Mouse (Mus musculus) liver, embryonic 11.5 days (tissue): ENCODE results near the gene Tmem123. TPM values are rescaled to one million over a fixed set of nuclear protein-coding genes. Genes with fewer than 3 reads are reported as not detected.
A peak's percentile ranks its signal among the peaks of the same experiment; 100 is the strongest.

Experiments
- ATAC-seq: fragments of 200-750 bp; cut with Nextera tagmentation; replicated peaks from 2 replicates; pipeline ENCODE4 v1.8.0; 2017; ENCODE audit warnings: moderate number of reproducible peaks, mild to moderate bottlenecking, moderate TSS enrichment, moderate library complexity; ENCODE audit not compliant: low FRiP score
- DNase-seq: peaks from one replicate; pipeline ENCODE4 v3.0.0-alpha.2; 2017; ENCODE audit warnings: low spot score
- H3K27ac ChIP-seq: fragments of 300-500 bp; sonication (generic); 2 replicates; pipeline ENCODE4 v1.5.1; 2014; ENCODE audit warnings: mild to moderate bottlenecking, low read depth, low read length, control low read depth
- H3K27me3 ChIP-seq: fragments of 300-500 bp; sonication (generic); replicated peaks from 2 replicates; pipeline ENCODE4 v1.6.1; 2014; ENCODE audit warnings: low read length, mixed read lengths; ENCODE audit not compliant: control insufficient read depth, insufficient read depth
- H3K36me3 ChIP-seq: fragments of 300-500 bp; sonication (generic); 2 replicates; pipeline ENCODE4 v1.6.1; 2014; ENCODE audit warnings: mild to moderate bottlenecking, low read length, moderate library complexity, mixed read lengths; ENCODE audit not compliant: control insufficient read depth, insufficient read depth
- H3K4me1 ChIP-seq: fragments of 300-500 bp; sonication (generic); replicated peaks from 2 replicates; pipeline ENCODE4 v1.6.1; 2014; ENCODE audit warnings: low read length, mixed read lengths; ENCODE audit not compliant: control insufficient read depth, insufficient read depth
- H3K4me2 ChIP-seq: fragments of 300-500 bp; sonication (generic); 2 replicates; pipeline ENCODE4 v1.6.1; 2014; ENCODE audit warnings: mild to moderate bottlenecking, control low read depth, moderate library complexity
- H3K4me3 ChIP-seq: fragments of 300-500 bp; sonication (generic); 2 replicates; pipeline ENCODE4 v1.5.1; 2014; ENCODE audit warnings: low read depth, low read length, control low read depth
- H3K9ac ChIP-seq: fragments of 300-500 bp; sonication (generic); 2 replicates; pipeline ENCODE4 v1.6.1; 2014; ENCODE audit warnings: low read depth, low read length, control low read depth
- H3K9me3 ChIP-seq: fragments of 300-500 bp; sonication (generic); 2 replicates; pipeline ENCODE4 v1.6.1; 2016; ENCODE audit warnings: low read length, inconsistent platforms, mixed read lengths; ENCODE audit not compliant: control insufficient read depth
- WGBS: fragments of 180-500 bp; shearing (Covaris S2); extraction: QIAGEN DNeasy Blood & Tissue Kit; methylation state at CpG from one replicate; pipeline ENCODE4 v1.1.7; 2014; 5-methylcytosine and 5-hydroxymethylcytosine counted together
- polyA plus RNA-seq: library from polyadenylated mRNA; unstranded; fragments of >200 nt; fragmentation: Nextera tagmentation; extraction: Ambion mirVana; gene quantifications from 2 replicates; pipeline ENCODE4 v1.2.1, GENCODE M21; 2014

Tmem123 gene
- polyA plus RNA-seq, 1 experiment from 2014 or later = 87.8 TPM

- ATAC-seq (no peak), DNase-seq (no peak)
- H3K4me3 ChIP-seq = no peak overlapping the region
- WGBS = 68% methylated on average over 2 of the region's 2 CpGs
- H3K9ac ChIP-seq = no peak overlapping the region
- no peaks in the 10 kb centered on the region for H3K4me1 ChIP-seq
- no peak overlapping the region for H3K27ac ChIP-seq
- 0 out of 2 replicates have a peak, but pooled peaks cover 2% of the 10 kb centered on the region for H3K9me3 ChIP-seq
- H3K4me2 ChIP-seq = no peak overlapping the region
- H3K27me3 ChIP-seq = no peaks in the 10 kb centered on the region
- H3K36me3 ChIP-seq = no peaks in the 10 kb centered on the region
Measured at GRCm38 (mm10) chr9:7755889-7756423, 7.9 kb upstream of the Tmem123 start.

- H3K9me3 ChIP-seq = 0 out of 2 replicates have a peak, but pooled peaks cover 2% of the 10 kb centered on the region
- H3K27ac ChIP-seq = no peak overlapping the region
- 62% methylated on average over 17 of the region's 17 CpGs for WGBS
- DNase-seq = no peak
- H3K9ac ChIP-seq = no peak overlapping the region
- peaks cover 20% of the 10 kb centered on the region for H3K4me1 ChIP-seq
- no peak overlapping the region for H3K4me2 ChIP-seq
- no peak overlapping the region for H3K4me3 ChIP-seq
- H3K27me3 ChIP-seq = no peaks in the 10 kb centered on the region
- ATAC-seq = no peak
- no peaks in the 10 kb centered on the region for H3K36me3 ChIP-seq
Measured at GRCm38 (mm10) chr9:7761906-7762455, 1.9 kb upstream of the Tmem123 start.

- no peak for DNase-seq
- no peak overlapping the region for H3K9ac ChIP-seq
Measured at GRCm38 (mm10) chr9:7762741-7763140, 1.1 kb upstream of the Tmem123 start.

GRCm38 (mm10) chr9:7764463-7764871, 626 bp downstream of the Tmem123 start:
- peak; percentile 79 for DNase-seq
- peak; percentile 32 for ATAC-seq
- Histone ChIP-seq H3K27me3 (no peaks in the 10 kb centered on the region), H3K9ac (peak overlapping the region; percentile 92), H3K4me1 (peaks cover 21% of the 10 kb centered on the region), H3K27ac (peak overlapping the region; percentile 86), H3K4me2 (peak overlapping the region; percentile 87), H3K4me3 (peak overlapping the region; percentile 91), H3K36me3 (peaks cover 3% of the 10 kb centered on the region; the same call in 1 of the 2 replicates), H3K9me3 (no peaks in the 10 kb centered on the region)
- WGBS = 1% methylated on average over 14 of the region's 14 CpGs

More at GRCm38 (mm10) chr9:7762741-7763140, 1.1 kb upstream of the Tmem123 start:
- peak overlapping the region; percentile 87 for H3K4me2 ChIP-seq
- 0 out of 2 replicates have a peak, but pooled peaks cover 2% of the 10 kb centered on the region for H3K9me3 ChIP-seq
- H3K27ac ChIP-seq = no peak overlapping the region
- peaks cover 21% of the 10 kb centered on the region for H3K4me1 ChIP-seq
- no peaks in the 10 kb centered on the region for H3K27me3 ChIP-seq
- 71% methylated on average over 3 of the region's 3 CpGs for WGBS
- H3K36me3 ChIP-seq = no peaks in the 10 kb centered on the region
- no peak for ATAC-seq
- no peak overlapping the region for H3K4me3 ChIP-seq

GRCm38 (mm10) chr9:7765236-7765635, 1.4 kb downstream of the Tmem123 start:
- no peak for ATAC-seq

GRCm38 (mm10) chr9:7766582-7766981, 2.7 kb downstream of the Tmem123 start:
- DNase-seq (no peak), ATAC-seq (no peak)
- no peak overlapping the region for H3K27ac ChIP-seq
- H3K27me3 ChIP-seq = no peaks in the 10 kb centered on the region
- no peak overlapping the region for H3K4me3 ChIP-seq
- H3K9me3 ChIP-seq = no peaks in the 10 kb centered on the region
- 48% methylated on average over 3 of the region's 3 CpGs for WGBS
- H3K9ac ChIP-seq = no peak overlapping the region
- peaks cover 21% of the 10 kb centered on the region for H3K4me1 ChIP-seq
- H3K36me3 ChIP-seq = peaks cover 8% of the 10 kb centered on the region
- H3K4me2 ChIP-seq = peak overlapping the region; percentile 13; the same call in 1 of the 2 replicates

More at GRCm38 (mm10) chr9:7765236-7765635, 1.4 kb downstream of the Tmem123 start:
- DNase-seq = no peak
- Histone ChIP-seq H3K9me3 (no peaks in the 10 kb centered on the region), H3K9ac (peak overlapping the region; percentile 92), H3K36me3 (peaks cover 5% of the 10 kb centered on the region; the same call in 1 of the 2 replicates), H3K27ac (no peak overlapping the region), H3K4me3 (peak overlapping the region; percentile 91), H3K27me3 (no peaks in the 10 kb centered on the region), H3K4me1 (peaks cover 21% of the 10 kb centered on the region), H3K4me2 (peak overlapping the region; percentile 87)
- 30% methylated on average over 3 of the region's 3 CpGs for WGBS

GRCm38 (mm10) chr9:7767526-7767925, 3.7 kb downstream of the Tmem123 start:
- Histone ChIP-seq H3K4me1 (peaks cover 24% of the 10 kb centered on the region), H3K9ac (no peak overlapping the region), H3K9me3 (no peaks in the 10 kb centered on the region), H3K4me3 (no peak overlapping the region), H3K27me3 (no peaks in the 10 kb centered on the region), H3K27ac (no peak overlapping the region), H3K4me2 (no peak overlapping the region), H3K36me3 (peaks cover 10% of the 10 kb centered on the region)
- ATAC-seq (no peak), DNase-seq (no peak)
- WGBS = 50% methylated on average over 2 of the region's 2 CpGs

- Histone ChIP-seq H3K4me3 (no peak overlapping the region), H3K4me2 (no peak overlapping the region), H3K27me3 (no peaks in the 10 kb centered on the region), H3K9ac (no peak overlapping the region), H3K9me3 (no peaks in the 10 kb centered on the region), H3K4me1 (peaks cover 21% of the 10 kb centered on the region), H3K36me3 (peaks cover 13% of the 10 kb centered on the region), H3K27ac (no peak overlapping the region)
- 74% methylated on average over 4 of the region's 4 CpGs for WGBS
- DNase-seq = no peak
- ATAC-seq = no peak
Measured at GRCm38 (mm10) chr9:7769081-7769480, 5.2 kb downstream of the Tmem123 start.

- Histone ChIP-seq H3K9ac (no peak overlapping the region), H3K27ac (no peak overlapping the region), H3K27me3 (no peaks in the 10 kb centered on the region), H3K4me1 (peaks cover 21% of the 10 kb centered on the region), H3K4me3 (no peak overlapping the region), H3K36me3 (peaks cover 13% of the 10 kb centered on the region), H3K4me2 (no peak overlapping the region), H3K9me3 (no peaks in the 10 kb centered on the region)
- ATAC-seq = no peak
- DNase-seq = no peak
- WGBS = 77% methylated on average over 5 of the region's 5 CpGs
Measured at GRCm38 (mm10) chr9:7769491-7769890, 5.7 kb downstream of the Tmem123 start.
